Mouse (Mus musculus) ES-Bruce4 (cell line): Measurements from ENCODE around the gene Adat3. TPM values are rescaled to one million over a fixed set of nuclear protein-coding genes. Genes with fewer than 3 reads are reported as not detected.

Source experiments
- H3K27ac ChIP-seq: 2 replicates; pipeline ENCODE4 v1.5.1; 2012; ENCODE audit warnings: low read length, inconsistent platforms; ENCODE audit not compliant: insufficient read depth
- H3K27me3 ChIP-seq: 2 replicates; pipeline ENCODE4 v1.6.1; 2012; ENCODE audit warnings: mild to moderate bottlenecking, low read length, inconsistent platforms; ENCODE audit not compliant: control insufficient read depth, poor library complexity, insufficient read depth, severe bottlenecking
- H3K36me3 ChIP-seq: 2 replicates; pipeline ENCODE4 v1.6.1; 2012; ENCODE audit warnings: inconsistent platforms, mild to moderate bottlenecking, low read length, moderate library complexity; ENCODE audit not compliant: control insufficient read depth, poor library complexity, insufficient read depth, severe bottlenecking
- H3K4me1 ChIP-seq: one replicate; pipeline ENCODE4 v1.8.1; 2011; ENCODE audit warnings: low read length; ENCODE audit not compliant: control insufficient read depth, insufficient read depth
- H3K4me3 ChIP-seq: 2 replicates; pipeline ENCODE4 v1.5.1; 2011; ENCODE audit warnings: low read depth, mild to moderate bottlenecking, low read length
- H3K9ac ChIP-seq: 2 replicates; pipeline ENCODE4 v1.6.1; 2012; ENCODE audit warnings: low read depth, mild to moderate bottlenecking, inconsistent platforms; ENCODE audit not compliant: poor library complexity, severe bottlenecking
- H3K9me3 ChIP-seq: replicated peaks from 2 replicates; pipeline ENCODE4 v1.6.1; 2012; ENCODE audit warnings: mild to moderate bottlenecking, low read length, inconsistent platforms; ENCODE audit not compliant: control insufficient read depth, poor library complexity, insufficient read depth, severe bottlenecking
- CTCF ChIP-seq: IDR thresholded peaks from one replicate; pipeline ENCODE4 v1.8.1; 2011; ENCODE audit warnings: low read depth, low read length
- EP300 ChIP-seq: IDR thresholded peaks from 2 replicates; pipeline ENCODE4 v1.6.1; 2011; ENCODE audit warnings: low read depth, low read length; ENCODE audit not compliant: insufficient read depth
- POLR2A ChIP-seq: IDR thresholded peaks from one replicate; pipeline ENCODE4 v1.8.1; 2011; ENCODE audit warnings: low read length; ENCODE audit not compliant: insufficient read depth
- polyA plus RNA-seq: library from polyadenylated mRNA; stranded (reverse); fragments of >200 nt; gene quantifications from 2 replicates; pipeline ENCODE4 v1.2.4, GENCODE M21; 2011; ENCODE audit warnings: low read depth; ENCODE audit not compliant: missing spikeins, insufficient read depth, insufficient read length

Adat3 gene
- polyA plus RNA-seq, 1 experiment = 5.4 TPM

DNA sequence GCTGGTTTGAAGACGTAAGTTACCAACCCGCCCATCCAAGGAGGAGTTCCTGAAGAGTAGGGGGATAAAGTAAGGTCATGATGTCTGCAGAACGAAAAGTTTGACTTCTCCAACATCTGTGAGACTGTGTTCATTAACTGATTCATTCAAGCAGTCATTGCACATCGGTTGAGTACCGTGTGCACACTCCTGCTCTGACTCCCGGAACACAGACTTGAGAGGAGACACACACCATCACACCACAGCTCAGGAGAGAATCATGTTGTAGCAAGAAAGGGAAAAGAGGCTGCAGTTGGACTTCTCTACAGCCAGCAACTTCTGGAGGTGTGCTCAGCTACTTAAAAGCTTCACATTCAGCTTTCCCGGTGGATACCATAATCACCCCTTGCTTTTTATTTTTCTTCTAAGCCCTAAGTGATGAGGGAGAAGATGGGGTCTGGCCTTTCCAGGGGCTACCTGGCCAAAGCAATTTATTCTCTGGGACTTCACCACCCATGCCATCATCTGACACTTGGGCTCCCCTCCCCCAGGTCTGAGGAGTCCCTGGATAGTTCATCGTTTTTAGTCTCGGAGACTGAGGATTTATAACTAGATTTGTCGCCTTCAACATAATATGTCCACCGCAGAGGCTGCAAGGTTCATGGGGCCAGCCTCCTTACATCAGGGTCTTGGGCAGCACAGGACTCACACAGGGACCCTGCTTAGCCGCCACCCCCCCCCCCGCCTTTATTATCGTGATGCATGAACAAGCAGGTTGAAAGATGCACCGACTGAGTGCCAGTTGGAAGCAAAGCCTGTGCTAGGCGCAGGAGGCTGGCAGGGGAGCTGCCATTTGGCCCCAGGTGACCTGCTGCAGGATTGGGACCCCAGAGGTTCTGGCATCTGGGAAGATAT is 18.4 kb downstream of the Adat3 start:
- H3K9me3 ChIP-seq = no peaks in the 10 kb centered on the region
- no peaks in the 10 kb centered on the region for H3K27me3 ChIP-seq
- peak overlapping the region; percentile 69 for H3K9ac ChIP-seq
- peak overlapping the region; percentile 49 for H3K4me3 ChIP-seq
- H3K36me3 ChIP-seq = no peaks in the 10 kb centered on the region
- TF ChIP-seq POLR2A = no peak
- TF ChIP-seq EP300 = no peak
- no peak for TF ChIP-seq CTCF
- H3K4me1 ChIP-seq = no peaks in the 10 kb centered on the region
- H3K27ac ChIP-seq = peak overlapping the region; percentile 42; the same call in 1 of the 2 replicates

DNA sequence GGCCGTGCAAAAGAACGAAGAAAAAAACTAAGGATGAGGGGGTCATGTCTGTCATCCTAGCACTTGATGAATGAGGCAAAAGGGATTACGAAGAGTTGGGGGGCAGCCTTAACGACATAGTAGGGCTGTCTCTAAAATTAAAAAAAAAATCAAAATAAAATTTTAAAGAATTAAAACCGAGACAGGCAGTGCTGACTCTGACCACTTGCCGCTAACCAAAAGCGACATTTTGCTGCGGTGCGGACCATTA is 18.9 kb downstream of the Adat3 start:
- Histone ChIP-seq H3K27me3 (no peaks in the 10 kb centered on the region), H3K4me3 (peak overlapping the region; percentile 49), H3K27ac (peak overlapping the region; percentile 42; the same call in 1 of the 2 replicates), H3K9ac (peak overlapping the region; percentile 69), H3K36me3 (no peaks in the 10 kb centered on the region), H3K9me3 (no peaks in the 10 kb centered on the region), H3K4me1 (no peaks in the 10 kb centered on the region)
- no peak for TF ChIP-seq EP300
- no peak for TF ChIP-seq CTCF
- no peak for TF ChIP-seq POLR2A

DNA sequence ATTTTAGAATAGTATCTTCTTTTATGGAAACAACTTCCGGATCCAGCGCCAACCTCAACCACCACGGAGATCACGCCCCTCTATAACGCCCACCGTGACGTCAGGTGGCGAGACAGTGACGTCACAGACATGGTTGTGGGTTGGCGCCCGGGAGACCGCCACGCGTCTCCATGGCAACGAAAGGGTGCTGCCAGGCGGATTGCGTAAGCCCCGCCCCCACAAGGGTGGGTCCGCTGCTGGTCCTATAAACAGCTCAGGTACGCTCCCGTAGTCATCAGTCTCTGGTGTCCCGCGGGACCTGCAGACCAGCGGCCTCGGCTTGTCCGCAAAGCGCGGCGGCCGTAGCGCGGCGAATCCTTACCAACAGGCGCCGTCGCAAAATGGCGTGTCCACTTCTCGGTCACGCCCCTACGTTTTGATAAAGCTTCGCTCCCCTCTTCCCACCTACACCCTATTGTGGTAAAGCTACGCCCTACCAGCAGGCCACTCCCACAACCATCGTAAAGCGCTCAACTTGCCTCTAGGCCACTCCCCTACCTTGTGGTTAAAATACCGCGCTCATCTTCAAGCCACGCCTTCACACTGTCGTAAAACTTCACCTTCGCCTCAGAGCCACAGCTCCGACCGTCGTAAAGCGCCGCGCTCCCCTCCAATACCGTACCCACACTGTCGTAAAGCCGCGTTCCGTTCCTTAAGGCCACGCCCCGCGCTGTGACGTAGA is 19.4 kb downstream of the Adat3 start:
- Histone ChIP-seq H3K36me3 (no peaks in the 10 kb centered on the region), H3K4me1 (no peaks in the 10 kb centered on the region), H3K27me3 (no peaks in the 10 kb centered on the region), H3K9me3 (no peaks in the 10 kb centered on the region), H3K9ac (peak overlapping the region; percentile 80), H3K4me3 (peak overlapping the region; percentile 49), H3K27ac (peak overlapping the region; percentile 42)
- TF ChIP-seq EP300 (peak; percentile 42; the same call in 1 of the 2 replicates), CTCF (no peak), POLR2A (peak; percentile 59)

DNA sequence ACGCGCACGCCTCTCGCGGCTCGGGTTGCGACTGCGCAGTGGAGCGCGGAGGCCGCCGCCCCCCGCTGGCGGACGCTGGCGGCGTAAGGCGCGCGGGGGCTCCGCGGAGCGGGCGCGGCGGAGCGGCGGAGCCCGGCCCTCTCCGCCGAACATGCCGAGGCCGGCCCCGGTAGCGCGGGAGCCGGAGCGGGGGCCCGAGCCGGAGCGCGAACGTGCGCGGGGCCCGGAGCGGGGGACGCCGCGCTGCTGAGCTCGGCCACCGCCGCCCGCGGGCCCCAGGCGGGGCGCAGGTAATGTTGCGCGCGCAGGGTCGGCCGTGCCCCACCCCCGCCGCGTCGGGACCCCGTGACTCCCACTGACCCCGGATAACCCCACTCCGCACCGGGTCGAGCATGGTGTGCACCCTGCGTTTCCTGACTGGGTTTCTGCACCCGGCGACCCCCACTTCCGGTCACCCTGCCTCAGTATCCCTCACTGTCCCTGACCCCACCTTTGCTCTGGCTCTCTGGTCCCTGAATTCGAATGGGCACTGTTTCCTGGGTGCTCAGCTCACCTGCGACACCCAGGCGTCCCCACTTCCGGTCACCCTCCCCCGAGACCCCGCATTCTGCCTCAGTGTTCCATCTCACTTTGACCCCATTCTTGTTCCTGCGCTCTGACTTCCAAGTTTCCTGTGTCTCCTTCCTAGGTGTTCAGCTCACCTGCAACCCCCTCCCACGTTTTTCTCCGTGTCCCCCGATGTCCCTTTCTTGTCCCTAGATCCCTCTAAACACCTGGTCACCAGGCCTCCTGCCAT is 20.2 kb downstream of the Adat3 start, which contains the start of gene Csnk1g2:
Gene Csnk1g2, plus strand, starts transcription at position 178 of the 796 bp plus-strand sequence.
- no peaks in the 10 kb centered on the region for H3K4me1 ChIP-seq
- TF ChIP-seq EP300 (no peak), POLR2A (no peak), CTCF (no peak)

GRCm38 (mm10) chr10:80623457-80624191 is 20.9 kb downstream of the Adat3 start:
- TF ChIP-seq CTCF (no peak), POLR2A (no peak), EP300 (no peak)
- H3K9ac ChIP-seq = peak overlapping the region; percentile 80
- H3K4me1 ChIP-seq = no peaks in the 10 kb centered on the region
- H3K4me3 ChIP-seq = peak overlapping the region; percentile 89
- peak overlapping the region; percentile 70 for H3K27ac ChIP-seq
- H3K36me3 ChIP-seq = no peaks in the 10 kb centered on the region
- no peaks in the 10 kb centered on the region for H3K9me3 ChIP-seq
- H3K27me3 ChIP-seq = no peaks in the 10 kb centered on the region

More for the DNA sequence above, 20.2 kb downstream of the Adat3 start, which contains the start of gene Csnk1g2:
- Histone ChIP-seq H3K36me3 (no peaks in the 10 kb centered on the region), H3K4me3 (peak within 1 kb of the TSS; percentile 89), H3K9ac (peak within 1 kb of the TSS; percentile 80), H3K27ac (peak within 1 kb of the TSS; percentile 70), H3K9me3 (no peaks in the 10 kb centered on the region), H3K27me3 (no peaks in the 10 kb centered on the region)
